Mouse (Mus musculus): ENCODE data around the gene Slc17a6. TPM values are rescaled to one million over a fixed set of nuclear protein-coding genes. Genes with fewer than 3 reads are reported as not detected.
"Not testable (repeated sequence)": the region's sequence is repeated elsewhere in the genome, so short reads cannot be mapped to it uniquely, and the experiment has no call there.

Gene Slc17a6
- polyA plus RNA-seq, 1 experiment from 2014 or later: 32.0 TPM

DNA sequence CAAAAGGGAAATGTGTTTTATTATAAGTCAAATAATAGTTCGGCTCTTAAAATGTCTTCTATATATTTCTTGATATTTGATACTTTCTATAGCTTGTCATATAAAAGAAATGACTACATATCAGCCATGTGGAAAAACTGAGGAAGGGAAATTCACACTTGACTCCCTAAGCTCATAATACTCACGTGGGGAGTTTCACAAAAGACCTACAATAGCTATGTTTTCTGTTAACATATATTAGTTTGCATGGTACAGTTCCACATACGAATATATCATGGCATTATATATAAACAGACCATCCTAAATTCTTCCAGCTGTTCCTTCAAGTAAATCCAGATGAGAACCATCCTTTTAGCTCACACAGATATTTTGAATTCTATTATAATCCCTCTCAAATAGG is 88.5 kb downstream of the Slc17a6 start:
- not testable (repeated sequence) for DNase-seq (ENCODE audit: low spot score); H3K9me3 ChIP-seq (ENCODE audit: control insufficient read depth, low read length); ATAC-seq (ENCODE audit: insufficient read depth, low FRiP score, low TSS enrichment); H3K36me3 ChIP-seq (ENCODE audit: control insufficient read depth, insufficient read depth, low read length); H3K4me2 ChIP-seq (ENCODE audit: low read depth); H3K27ac ChIP-seq (ENCODE audit: low read depth, low read length); H3K4me1 ChIP-seq (ENCODE audit: control insufficient read depth, insufficient read depth, low read length); H3K9ac ChIP-seq (ENCODE audit: low read length); H3K4me3 ChIP-seq (ENCODE audit: low read depth, low read length); H3K27me3 ChIP-seq (ENCODE audit: control insufficient read depth, insufficient read depth, low read length)
- WGBS: 73% methylated on average over 3 of the region's 3 CpGs

DNA sequence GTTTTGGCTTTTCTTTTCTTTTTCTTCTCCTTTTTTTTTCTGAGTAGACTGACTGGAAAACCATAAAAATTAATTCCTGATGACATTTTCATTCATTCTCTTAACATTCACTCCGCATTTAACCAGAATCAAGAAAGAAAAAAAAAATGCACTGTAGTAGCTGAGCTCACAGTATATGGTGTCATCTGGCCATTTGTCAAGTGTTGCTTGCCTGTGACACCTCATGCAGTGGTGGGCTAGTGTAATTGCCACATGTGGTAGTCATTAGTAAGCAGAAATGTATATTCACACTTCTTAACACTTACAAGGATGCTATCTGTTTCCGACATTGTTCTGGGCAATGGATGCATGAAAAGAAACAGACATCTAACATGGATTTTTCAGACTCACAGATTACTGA is 94.0 kb downstream of the Slc17a6 start:
- Histone ChIP-seq H3K9me3 (ENCODE audit: control insufficient read depth, low read length) (no peaks in the 10 kb centered on the region), H3K27me3 (ENCODE audit: control insufficient read depth, insufficient read depth, low read length) (no peaks in the 10 kb centered on the region), H3K9ac (ENCODE audit: low read length) (no peak overlapping the region), H3K27ac (ENCODE audit: low read depth, low read length) (no peak overlapping the region), H3K4me3 (ENCODE audit: low read depth, low read length) (no peak overlapping the region), H3K36me3 (ENCODE audit: control insufficient read depth, insufficient read depth, low read length) (no peaks in the 10 kb centered on the region), H3K4me1 (ENCODE audit: control insufficient read depth, insufficient read depth, low read length) (no peaks in the 10 kb centered on the region), H3K4me2 (ENCODE audit: low read depth) (no peak overlapping the region)
- DNase-seq (ENCODE audit: low spot score): no peak
- WGBS: 61% methylated on average over 2 of the region's 2 CpGs
- no peak for ATAC-seq (ENCODE audit: insufficient read depth, low FRiP score, low TSS enrichment)

Other genes with a start within 250 kb of the Slc17a6 start
- gene Ano5, start 111.0 kb upstream of the Slc17a6 start, polyA plus RNA-seq (2014; fragmentation: Nextera tagmentation; extraction: Ambion mirVana): 0.42 and 0.66 TPM in 2 replicates
- gene Gas2, start 240.0 kb downstream of the Slc17a6 start, polyA plus RNA-seq (2014; fragmentation: Nextera tagmentation; extraction: Ambion mirVana): 49.0 and 58.7 TPM in 2 replicates
- 14.7 and 17.3 TPM in 2 replicates for gene Fancf, start 240.3 kb downstream of the Slc17a6 start, polyA plus RNA-seq (2014; fragmentation: Nextera tagmentation; extraction: Ambion mirVana)